ENCODE assay signal across 8 mouse cellular contexts in the genomic region with DNA sequence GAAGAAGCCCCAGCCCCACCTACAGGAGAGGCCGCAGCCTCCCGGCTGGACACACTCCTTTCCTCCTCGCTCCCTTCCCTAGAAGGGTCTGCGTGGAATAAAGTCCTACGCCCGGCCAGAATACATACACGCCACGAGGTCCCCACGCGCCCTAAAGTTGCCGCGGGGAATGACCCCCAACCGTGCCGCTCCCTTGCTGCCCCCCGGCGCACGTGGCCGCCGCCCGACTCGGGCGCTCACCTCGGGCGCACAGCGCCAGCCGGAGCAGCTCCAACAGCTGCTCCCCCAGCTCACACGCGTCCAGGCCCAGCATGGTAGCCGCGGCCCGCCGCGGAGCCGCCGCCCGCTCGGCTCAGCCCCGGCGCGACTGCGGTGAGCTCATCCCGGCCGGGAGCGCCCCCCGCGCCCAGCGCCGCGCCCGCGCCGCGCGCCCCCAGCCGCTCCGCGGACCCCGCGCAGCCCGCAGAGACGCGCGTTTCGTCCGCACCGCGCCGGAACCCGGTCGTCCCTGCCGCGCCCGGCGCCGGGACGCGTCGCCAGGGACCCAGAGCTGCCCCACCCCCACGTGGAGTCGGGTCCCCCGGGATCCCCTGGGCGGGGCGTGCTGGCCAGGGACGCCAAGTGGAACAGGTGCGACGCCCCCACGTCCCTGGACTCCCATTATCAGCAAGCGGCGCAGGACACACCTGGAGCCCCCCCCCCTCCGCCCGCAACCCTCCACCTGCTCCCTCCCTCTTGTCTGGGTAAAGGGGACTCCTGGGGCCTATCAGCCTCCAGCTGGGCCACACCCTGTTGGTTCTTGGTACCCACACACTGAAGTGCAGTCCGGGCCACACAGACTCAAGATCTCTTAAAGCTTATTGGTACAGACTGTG. TPM values are rescaled to one million over a fixed set of nuclear protein-coding genes. Genes with fewer than 3 reads are reported as not detected.
A peak's percentile ranks its signal among the peaks of the same experiment; 100 is the strongest.
DNase-seq lines count a peak whose midpoint lies in the region; ATAC-seq and TF ChIP-seq lines count a peak whose summit lies in the region.

No protein-coding gene starts in this region.

- TF ChIP-seq EP300 in lung, postnatal 0 days (IDR thresholded peaks at IDR 0.05) = no peak

- peak; percentile 21 to 30 for DNase-seq in B cell, adult 2 months
- DNase-seq in hindbrain, embryonic 14.5 days (ENCODE audit: low spot score) = peak; percentile 32
- peak; percentile 43 for DNase-seq in lung, postnatal 0 days (ENCODE audit: low spot score)
- DNase-seq in right cerebral cortex, postnatal 4 days = peak; percentile 52
- DNase-seq in adipocyte (ENCODE audit: low spot score) = no peak

- peaks cover 58% of the 10 kb centered on the region for H3K27me3 ChIP-seq in erythroblast, embryonic 14.5 days (ENCODE audit: control insufficient read depth)
- peaks cover 56% of the 10 kb centered on the region for H3K27me3 ChIP-seq in hindbrain, embryonic 14.5 days (ENCODE audit: control insufficient read depth, insufficient read depth, low read length)
- peaks cover 10% of the 10 kb centered on the region; the same call in 1 of the 2 replicates for H3K27me3 ChIP-seq in lung, postnatal 0 days (replicated peaks; ENCODE audit: insufficient read depth, low read length)

- TF ChIP-seq CTCF in lung, postnatal 0 days (IDR thresholded peaks at IDR 0.05) = no peak

- no peak for ATAC-seq in erythroblast, adult 5-6 weeks (replicated peaks; ENCODE audit: low FRiP score, poor library complexity, severe bottlenecking)
- peak; percentile 63 for ATAC-seq in hindbrain, embryonic 14.5 days (ENCODE audit: low FRiP score)
- peak; percentile 54 for ATAC-seq in lung, postnatal 0 days

- no peak overlapping the region for H3K27ac ChIP-seq in brown adipose tissue, adult 24 weeks (replicated peaks; ENCODE audit: low read depth, low read length)
- no peak overlapping the region for H3K27ac ChIP-seq in hindbrain, embryonic 14.5 days
- H3K27ac ChIP-seq in lung, postnatal 0 days (ENCODE audit: low read length) = no peak overlapping the region

- H3K4me1 ChIP-seq in erythroblast, embryonic 14.5 days (ENCODE audit: control insufficient read depth) = peaks cover 89% of the 10 kb centered on the region
- H3K4me1 ChIP-seq in brown adipose tissue, adult 24 weeks (ENCODE audit: control insufficient read depth, insufficient read depth, insufficient read length, low read length) = no peaks in the 10 kb centered on the region
- H3K4me1 ChIP-seq in hindbrain, embryonic 14.5 days (replicated peaks; ENCODE audit: control insufficient read depth, insufficient read depth, low read length) = peaks cover 15% of the 10 kb centered on the region
- H3K4me1 ChIP-seq in lung, postnatal 0 days (ENCODE audit: insufficient read depth, low read depth, low read length) = peaks cover 10% of the 10 kb centered on the region

- H3K4me3 ChIP-seq in erythroblast, embryonic 14.5 days (replicated peaks) = peak overlapping the region; percentile 67
- H3K4me3 ChIP-seq in brown adipose tissue, adult 24 weeks (ENCODE audit: insufficient read depth, low read depth, low read length) = peak overlapping the region; percentile 44
- peak overlapping the region; percentile 64 for H3K4me3 ChIP-seq in hindbrain, embryonic 14.5 days (replicated peaks; ENCODE audit: low read length)
- peak overlapping the region; percentile 42 for H3K4me3 ChIP-seq in lung, postnatal 0 days (ENCODE audit: low read depth, low read length)

- WGBS in hindbrain, embryonic 14.5 days = under 1% methylated on average over 64 of the region's 92 CpGs
- 1% methylated on average over 54 of the region's 92 CpGs for WGBS in lung, postnatal 0 days

- peak overlapping the region; percentile 96 for H3K4me2 ChIP-seq in hindbrain, embryonic 14.5 days (replicated peaks)
- H3K4me2 ChIP-seq in lung, postnatal 0 days (replicated peaks; ENCODE audit: low read depth, low read length) = peak overlapping the region; percentile 93

- peak overlapping the region; percentile 80 for H3K9ac ChIP-seq in hindbrain, embryonic 14.5 days
- 0 out of 2 replicates have a peak overlapping the region, but pooled peaks have one; percentile 19 for H3K9ac ChIP-seq in lung, postnatal 0 days (replicated peaks; ENCODE audit: low read depth)

- H3K36me3 ChIP-seq in erythroblast, embryonic 14.5 days (ENCODE audit: control insufficient read depth) = peaks cover 26% of the 10 kb centered on the region
- peaks cover 21% of the 10 kb centered on the region for H3K36me3 ChIP-seq in hindbrain, embryonic 14.5 days (replicated peaks; ENCODE audit: control insufficient read depth, insufficient read depth)
- H3K36me3 ChIP-seq in lung, postnatal 0 days (ENCODE audit: insufficient read depth, low read length) = no peaks in the 10 kb centered on the region; the same call in 1 of the 2 replicates

- no peaks in the 10 kb centered on the region for H3K9me3 ChIP-seq in erythroblast, embryonic 14.5 days (ENCODE audit: control insufficient read depth, low read length)
- no peaks in the 10 kb centered on the region for H3K9me3 ChIP-seq in hindbrain, embryonic 14.5 days (ENCODE audit: control insufficient read depth, low read length)
- H3K9me3 ChIP-seq in lung, postnatal 0 days (ENCODE audit: low read length) = no peaks in the 10 kb centered on the region

RNA-seq across cellular contexts. Expression of a gene that starts 1.7 kb away (rescaled TPM):
- polyA plus RNA-seq in erythroblast, embryonic 14.5 days (2012) = 0.03 and 0.06 TPM in 2 replicates
- not detected in 2 replicates for total RNA-seq in erythroblast, adult 5-6 weeks (2015; ENCODE audit: low replicate concordance)
- total RNA-seq in erythroblast, adult 5-6 weeks (2017; ENCODE audit: low replicate concordance) = 1.7 TPM in 1 of 2 replicates, not detected in the other
- polyA plus RNA-seq in brown adipose tissue, adult 24 weeks (2012; ENCODE audit: insufficient read depth, insufficient read length, missing spikeins) = not detected in 2 replicates
- polyA plus RNA-seq in hindbrain, embryonic 14.5 days (2014; fragmentation: Nextera tagmentation; extraction: Ambion mirVana) = 14.2 and 16.1 TPM in 2 replicates
- 11.8 and 12.0 TPM in 2 replicates for polyA plus RNA-seq in lung, postnatal 0 days (2015; fragmentation: Nextera tagmentation; extraction: Ambion mirVana)

RNA-seq across cellular contexts. Expression of a gene that starts 2.2 kb away (rescaled TPM):
- 25.5 and 26.9 TPM in 2 replicates for polyA plus RNA-seq in erythroblast, embryonic 14.5 days (2012)
- 6.5 TPM in 1 of 2 replicates, not detected in the other for total RNA-seq in erythroblast, adult 5-6 weeks (2015; ENCODE audit: low replicate concordance)
- total RNA-seq in erythroblast, adult 5-6 weeks (2017; ENCODE audit: low replicate concordance) = 0.56 and 5.1 TPM in 2 replicates
- not detected in 2 replicates for polyA plus RNA-seq in brown adipose tissue, adult 24 weeks (2012; ENCODE audit: insufficient read depth, insufficient read length, missing spikeins)
- polyA plus RNA-seq in hindbrain, embryonic 14.5 days (2014; fragmentation: Nextera tagmentation; extraction: Ambion mirVana) = 0.28 TPM in 1 of 2 replicates, not detected in the other
- 0.40 and 0.49 TPM in 2 replicates for polyA plus RNA-seq in lung, postnatal 0 days (2015; fragmentation: Nextera tagmentation; extraction: Ambion mirVana)

RNA-seq across cellular contexts. Expression of a gene that starts 6.5 kb away (rescaled TPM):
- polyA plus RNA-seq in erythroblast, embryonic 14.5 days (2012) = 4.3 and 5.1 TPM in 2 replicates
- not detected in 2 replicates for total RNA-seq in erythroblast, adult 5-6 weeks (2015; ENCODE audit: low replicate concordance)
- total RNA-seq in erythroblast, adult 5-6 weeks (2017; ENCODE audit: low replicate concordance) = not detected in 2 replicates
- 3.1 and 7.4 TPM in 2 replicates for polyA plus RNA-seq in brown adipose tissue, adult 24 weeks (2012; ENCODE audit: insufficient read depth, insufficient read length, missing spikeins)
- 181 and 195 TPM in 2 replicates for polyA plus RNA-seq in hindbrain, embryonic 14.5 days (2014; fragmentation: Nextera tagmentation; extraction: Ambion mirVana)
- 22.9 and 23.8 TPM in 2 replicates for polyA plus RNA-seq in lung, postnatal 0 days (2015; fragmentation: Nextera tagmentation; extraction: Ambion mirVana)

RNA-seq across cellular contexts. Expression of a gene that starts 43.0 kb away (rescaled TPM):
- 0.09 and 0.15 TPM in 2 replicates for polyA plus RNA-seq in erythroblast, embryonic 14.5 days (2012)
- 2.3 and 4.2 TPM in 2 replicates for total RNA-seq in erythroblast, adult 5-6 weeks (2015; ENCODE audit: low replicate concordance)
- 2.4 and 4.8 TPM in 2 replicates for total RNA-seq in erythroblast, adult 5-6 weeks (2017; ENCODE audit: low replicate concordance)
- 42.0 and 48.6 TPM in 2 replicates for polyA plus RNA-seq in brown adipose tissue, adult 24 weeks (2012; ENCODE audit: insufficient read depth, insufficient read length, missing spikeins)
- polyA plus RNA-seq in hindbrain, embryonic 14.5 days (2014; fragmentation: Nextera tagmentation; extraction: Ambion mirVana) = 31.2 and 31.4 TPM in 2 replicates
- polyA plus RNA-seq in lung, postnatal 0 days (2015; fragmentation: Nextera tagmentation; extraction: Ambion mirVana) = 71.2 and 71.8 TPM in 2 replicates

RNA-seq across cellular contexts. Expression of a gene that starts 51.6 kb away (rescaled TPM):
- 2.9 and 3.2 TPM in 2 replicates for polyA plus RNA-seq in erythroblast, embryonic 14.5 days (2012)
- 11.7 and 16.3 TPM in 2 replicates for total RNA-seq in erythroblast, adult 5-6 weeks (2015; ENCODE audit: low replicate concordance)
- 18.1 and 27.2 TPM in 2 replicates for total RNA-seq in erythroblast, adult 5-6 weeks (2017; ENCODE audit: low replicate concordance)
- 10.7 and 23.5 TPM in 2 replicates for polyA plus RNA-seq in brown adipose tissue, adult 24 weeks (2012; ENCODE audit: insufficient read depth, insufficient read length, missing spikeins)
- 100.0 and 104 TPM in 2 replicates for polyA plus RNA-seq in hindbrain, embryonic 14.5 days (2014; fragmentation: Nextera tagmentation; extraction: Ambion mirVana)
- polyA plus RNA-seq in lung, postnatal 0 days (2015; fragmentation: Nextera tagmentation; extraction: Ambion mirVana) = 42.2 and 46.6 TPM in 2 replicates

Comparison
In these comparisons a context has a peak if more than half of its experiments do, and no peak if none do; other contexts are left out.
1. RNA of a gene that starts 2.2 kb away (polyA plus RNA-seq): 25.5 to 26.9 TPM in erythroblast, embryonic 14.5 days; 0.40 to 0.49 TPM in lung, postnatal 0 days, 0.28 TPM in hindbrain, embryonic 14.5 days and not detected in brown adipose tissue, adult 24 weeks; every median in the first group is over 10 times any median in the second.
2. Peak in every context shown above with its lines, with median percentiles within 50 percentile points of each other: H3K4me3 ChIP-seq.